Mouse (Mus musculus): Measurements from ENCODE around the gene Dclre1b. TPM values are rescaled to one million over a fixed set of nuclear protein-coding genes. Genes with fewer than 3 reads are reported as not detected.
A peak's percentile ranks its signal among the peaks of the same experiment; 100 is the strongest.
"Not testable (repeated sequence)": the region's sequence is repeated elsewhere in the genome, so short reads cannot be mapped to it uniquely, and the experiment has no call there.

The Dclre1b gene
- 1 to 10 TPM; 3.7 to 7.1 TPM for total RNA-seq (2021)
- long read RNA-seq, experiment 1, full-length matches to known transcripts = 3 of 5 reads
- long read RNA-seq, experiment 1, partial matches to known transcripts = 1 of 5 reads
- long read RNA-seq, experiment 1, other reads (novel, unspliced or antisense) = 1 of 5 reads
- long read RNA-seq, experiment 2, full-length matches to known transcripts = 4 of 5 reads
- long read RNA-seq, experiment 2, partial matches to known transcripts = 0 of 5 reads
- long read RNA-seq, experiment 2, other reads (novel, unspliced or antisense) = 1 of 5 reads

DNA sequence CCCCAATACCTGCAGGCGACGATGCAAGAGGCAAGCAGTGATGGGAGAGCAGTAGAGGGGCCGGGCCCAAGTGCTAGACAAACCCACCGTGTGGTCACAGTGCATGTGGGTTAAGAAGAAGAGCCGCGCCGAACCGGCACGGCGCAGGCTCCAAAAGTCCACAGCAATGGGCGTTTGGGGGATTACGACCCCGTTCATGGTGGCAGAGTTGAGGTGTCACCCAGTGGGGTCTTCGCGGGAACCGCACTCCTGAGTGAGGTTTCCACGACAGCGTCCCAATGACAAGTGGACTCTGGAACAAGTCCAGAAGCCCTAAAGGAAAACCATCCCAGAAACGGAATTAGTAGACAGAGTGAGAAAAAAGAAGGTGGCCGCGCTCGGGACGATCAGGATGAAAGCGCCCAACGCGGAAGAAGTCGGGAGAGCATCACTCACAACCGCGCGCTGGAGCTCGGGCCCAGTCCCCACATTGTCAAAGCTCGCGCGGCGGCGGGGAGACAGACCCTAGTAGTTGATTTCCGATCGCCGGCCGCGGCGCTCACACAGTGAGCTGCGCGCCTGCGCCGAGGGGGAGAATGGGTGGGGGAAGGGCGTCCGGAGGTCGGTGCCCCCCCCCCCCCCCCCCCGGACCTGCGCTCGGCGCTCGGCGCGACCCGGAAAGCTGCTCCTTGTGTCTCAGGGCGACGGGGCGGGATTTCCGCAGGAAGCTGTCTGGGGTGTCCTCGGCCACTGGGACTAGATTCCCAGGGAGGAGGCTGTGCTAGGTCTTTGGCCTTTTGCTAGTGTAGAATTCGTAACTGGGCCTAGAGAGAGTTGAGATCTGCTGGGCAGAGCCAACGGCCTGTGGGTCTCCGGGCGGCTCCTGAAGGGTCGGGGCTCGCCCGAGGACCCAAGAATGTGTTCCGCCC is at the start of gene Dclre1b, which contains the start of the genes Ap4b1 and Gm43064:
Dclre1b (minus strand) TSS at position 554 of the 908 bp plus-strand sequence.
Ap4b1 (plus strand) TSS at position 630 of the 908 bp plus-strand sequence.
Gm43064 (plus strand) TSS at position 683 of the 908 bp plus-strand sequence.
- peak; percentile 94 for DNase-seq
- intact Hi-C loops (cut with DNase I; ENCODE audit: low total_unique reads) = no loop called here

DNA sequence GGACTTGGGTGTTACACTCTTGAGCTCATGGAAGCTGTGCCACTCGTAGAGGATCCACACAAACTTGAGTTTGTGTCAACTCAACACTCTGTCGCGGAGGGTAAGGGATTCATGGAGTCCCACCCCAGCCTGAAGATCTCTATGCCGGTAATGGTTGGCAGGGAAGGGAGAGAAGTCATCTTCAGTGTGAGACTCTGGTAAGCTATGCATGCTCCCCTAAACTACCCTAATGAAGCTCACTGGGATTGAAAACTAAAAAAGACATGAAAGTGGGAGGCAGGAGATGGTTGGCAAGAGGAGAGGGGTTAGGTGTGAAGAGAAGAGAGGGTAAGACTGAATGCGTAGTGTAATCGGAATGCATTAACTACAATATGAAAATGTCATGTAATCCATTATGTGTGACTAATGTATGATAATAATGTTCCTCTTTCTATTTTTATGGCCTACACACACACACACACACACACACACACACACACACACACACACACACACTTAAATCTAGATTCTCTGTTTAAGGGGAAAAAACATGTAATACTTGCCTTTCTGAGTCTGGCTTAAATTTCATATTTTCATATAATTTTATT is 48.8 kb upstream of the Dclre1b start:
- intact Hi-C loops (cut with DNase I; ENCODE audit: low total_unique reads) = no loop called here
- DNase-seq = no peak

DNA sequence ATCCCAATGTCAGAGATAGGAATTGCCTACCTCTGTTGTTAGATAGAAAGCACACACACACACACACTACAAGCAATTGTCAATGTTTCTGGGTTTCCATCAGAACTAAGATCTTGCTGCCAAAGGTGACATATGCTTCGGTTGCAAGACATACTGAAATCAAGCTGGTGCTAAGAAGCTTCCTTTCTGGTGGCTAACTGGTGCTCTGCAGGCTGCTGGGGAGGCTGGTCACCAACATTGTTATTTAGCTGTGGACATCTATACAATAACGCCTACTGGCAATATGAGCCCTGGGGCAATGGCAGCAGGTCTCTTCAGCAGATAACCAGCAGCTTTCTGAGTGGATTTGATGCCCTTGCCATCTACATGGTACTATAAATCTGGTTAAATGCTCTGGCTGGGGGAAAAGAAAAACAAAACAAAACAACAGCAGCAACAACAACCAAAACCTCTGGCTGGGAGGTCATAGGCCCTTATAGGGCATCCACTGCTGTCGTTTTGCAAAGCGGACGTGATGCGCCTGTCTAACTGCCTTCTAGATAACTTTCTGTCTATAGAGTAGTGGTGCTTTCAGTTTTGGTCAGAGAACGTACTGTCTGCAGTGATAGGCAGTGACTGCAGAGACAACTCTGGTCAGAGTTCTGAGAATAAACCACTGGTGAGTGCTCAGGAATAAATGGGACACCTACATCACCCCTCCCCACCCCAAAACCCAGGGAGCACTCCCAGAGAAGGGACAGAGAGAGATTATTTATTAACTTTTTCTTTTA is 48.0 kb upstream of the Dclre1b start:
- DNase-seq = no peak
- intact Hi-C loops (cut with DNase I; ENCODE audit: low total_unique reads) = no loop called here

GRCm38 (mm10) chr3:103853804-103854203 is 44.6 kb upstream of the Dclre1b start:
- intact Hi-C loops (cut with DNase I; ENCODE audit: low total_unique reads) = no loop called here
- DNase-seq = no peak

GRCm38 (mm10) chr3:103852565-103853299 is 43.5 kb upstream of the Dclre1b start:
- peak; percentile 19 for DNase-seq
- intact Hi-C loops (cut with DNase I; ENCODE audit: low total_unique reads) = no loop called here

DNA sequence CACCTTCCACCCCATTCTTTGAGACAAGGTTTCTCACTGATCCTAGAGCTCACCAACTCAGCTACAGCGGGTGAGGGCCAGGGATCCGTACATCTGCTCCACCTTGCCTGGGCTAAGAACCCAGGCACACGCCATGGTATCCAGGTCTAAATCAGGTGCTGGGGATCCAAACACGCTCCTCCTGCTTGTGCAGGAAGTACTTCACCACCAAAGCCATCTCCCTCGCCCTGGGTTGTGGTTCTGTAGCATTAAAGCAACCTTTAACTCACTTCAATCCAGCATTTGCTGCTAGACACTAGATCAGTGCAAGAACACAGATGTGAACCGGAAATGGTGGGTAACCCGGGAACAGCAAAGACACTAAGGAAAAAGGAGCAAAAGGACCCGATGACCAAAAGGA is 42.6 kb upstream of the Dclre1b start:
- intact Hi-C loops (cut with DNase I; ENCODE audit: low total_unique reads) = no loop called here
- no peak for DNase-seq

DNA sequence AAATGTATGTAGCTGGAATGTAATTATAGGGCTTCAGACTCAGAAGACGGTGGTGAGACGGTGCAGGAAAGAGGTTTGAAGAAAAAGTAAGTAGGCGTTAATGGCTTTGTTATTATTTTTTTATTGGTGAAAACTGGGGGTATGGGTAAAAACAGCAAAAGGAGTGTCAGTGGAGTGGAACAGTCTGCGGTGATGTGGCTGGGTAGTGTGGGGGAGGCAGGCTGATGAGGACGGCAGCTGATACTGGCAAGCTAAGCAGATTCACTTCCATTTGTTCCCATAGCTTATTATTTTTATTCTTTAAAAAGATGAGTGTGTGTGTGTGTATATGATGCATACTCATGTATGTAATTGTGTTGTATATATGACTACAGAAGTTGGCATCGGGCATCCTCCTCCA is 42.2 kb upstream of the Dclre1b start:
- intact Hi-C loops (cut with DNase I; ENCODE audit: low total_unique reads) = no loop called here
- no peak for DNase-seq

- intact Hi-C loops (cut with DNase I; ENCODE audit: low total_unique reads) = no loop called here
- DNase-seq = no peak
Observed at GRCm38 (mm10) chr3:103850644-103851363, 41.6 kb upstream of the Dclre1b start.

DNA sequence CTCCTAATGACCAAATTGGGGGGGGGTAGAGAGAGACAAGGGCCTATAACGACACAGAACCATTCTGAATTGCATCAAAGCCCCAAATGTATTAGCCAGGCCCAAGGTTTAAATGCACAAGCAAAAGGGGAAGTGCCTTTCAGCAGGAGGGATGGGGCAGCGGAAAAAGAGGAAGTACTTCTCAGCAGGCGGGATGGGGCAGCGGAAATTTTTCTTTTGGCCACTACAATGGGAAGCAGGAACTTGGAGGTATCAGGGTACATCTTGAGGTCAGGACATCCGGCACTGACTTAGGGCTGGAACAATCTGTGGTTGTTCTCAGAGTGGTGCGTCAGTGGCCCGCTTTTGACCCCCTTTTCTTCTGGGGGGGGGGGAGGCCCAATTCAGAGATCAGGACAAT is 31.7 kb upstream of the Dclre1b start:
- DNase-seq; intact Hi-C loops (cut with DNase I; ENCODE audit: low total_unique reads): not testable (repeated sequence)

DNA sequence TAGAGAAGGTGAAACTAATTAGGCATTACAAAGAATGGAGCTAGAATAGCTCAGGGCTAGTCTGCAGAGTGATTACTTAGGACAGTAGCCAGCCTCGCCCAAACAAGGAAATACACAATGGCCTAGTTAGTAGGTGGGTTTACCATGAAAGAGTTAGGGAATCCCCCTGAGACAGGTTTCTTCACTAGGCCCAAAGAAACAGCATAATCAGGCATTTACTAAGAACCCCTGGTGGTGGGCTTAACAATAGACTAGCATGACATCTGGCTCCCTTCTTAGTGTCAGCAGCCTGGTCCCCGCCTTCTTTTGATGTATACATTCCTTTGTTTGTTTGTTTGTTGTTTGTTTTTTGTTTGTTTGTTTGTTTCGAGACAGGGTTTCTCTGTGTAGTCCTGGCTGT is 31.0 kb upstream of the Dclre1b start:
- DNase-seq; intact Hi-C loops (cut with DNase I; ENCODE audit: low total_unique reads): not testable (repeated sequence)

DNA sequence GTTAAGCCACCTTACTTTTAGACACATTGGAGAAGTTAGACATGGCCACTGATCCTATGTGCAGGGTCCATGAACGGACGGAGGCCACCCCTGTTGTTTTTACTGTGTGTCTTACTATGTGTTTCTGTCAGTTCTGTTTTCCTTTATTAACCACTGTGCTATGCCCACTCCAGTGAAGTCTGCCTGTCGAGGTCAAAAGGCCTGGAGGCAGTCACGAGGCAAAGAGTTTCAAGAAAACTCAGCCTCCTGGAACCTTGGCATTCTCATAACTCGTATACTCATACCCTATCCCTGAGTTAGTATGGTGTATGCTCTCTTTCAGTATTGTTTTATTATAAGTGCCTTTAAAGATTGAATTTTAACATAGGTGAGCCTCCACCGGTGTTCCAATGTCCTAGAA is 30.5 kb upstream of the Dclre1b start:
- intact Hi-C loops (cut with DNase I; ENCODE audit: low total_unique reads) = no loop called here
- no peak for DNase-seq

- DNase-seq = no peak
- intact Hi-C loops (cut with DNase I; ENCODE audit: low total_unique reads) = no loop called here
Observed at GRCm38 (mm10) chr3:103836453-103836852, 27.2 kb upstream of the Dclre1b start.

GRCm38 (mm10) chr3:103835951-103836310 is 26.7 kb upstream of the Dclre1b start:
- intact Hi-C loops (cut with DNase I; ENCODE audit: low total_unique reads) = no loop called here
- DNase-seq = no peak

GRCm38 (mm10) chr3:103835272-103835950 is 26.2 kb upstream of the Dclre1b start:
- intact Hi-C loops (cut with DNase I; ENCODE audit: low total_unique reads) = no loop called here
- no peak for DNase-seq

- intact Hi-C loops (cut with DNase I; ENCODE audit: low total_unique reads) = no loop called here
- no peak for DNase-seq
Observed at GRCm38 (mm10) chr3:103834001-103834400, 24.8 kb upstream of the Dclre1b start.

DNA sequence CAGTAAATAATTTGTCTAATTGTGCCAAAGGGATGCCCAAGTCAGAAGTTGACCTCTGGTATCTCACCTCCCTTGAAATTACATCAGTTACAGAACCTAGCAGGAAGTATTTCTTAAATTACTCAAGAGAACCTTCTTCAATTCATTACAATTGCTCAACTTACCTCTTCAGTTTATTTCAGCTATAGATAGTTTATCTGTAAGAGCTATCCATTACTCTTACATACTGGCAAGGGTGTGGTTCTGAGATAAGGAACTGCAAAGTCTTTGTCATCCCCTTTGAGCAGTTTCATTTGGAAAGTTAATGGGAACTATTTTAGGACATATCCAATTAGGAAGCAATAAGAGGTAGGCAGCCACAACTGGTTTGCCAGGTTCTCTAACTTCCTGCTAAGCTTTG is 23.2 kb upstream of the Dclre1b start, which contains the start of gene Bcl2l15:
Bcl2l15 (plus strand) TSS at position 176 of the 400 bp plus-strand sequence.
- DNase-seq = no peak
- intact Hi-C loops (cut with DNase I; ENCODE audit: low total_unique reads) = no loop called here

DNA sequence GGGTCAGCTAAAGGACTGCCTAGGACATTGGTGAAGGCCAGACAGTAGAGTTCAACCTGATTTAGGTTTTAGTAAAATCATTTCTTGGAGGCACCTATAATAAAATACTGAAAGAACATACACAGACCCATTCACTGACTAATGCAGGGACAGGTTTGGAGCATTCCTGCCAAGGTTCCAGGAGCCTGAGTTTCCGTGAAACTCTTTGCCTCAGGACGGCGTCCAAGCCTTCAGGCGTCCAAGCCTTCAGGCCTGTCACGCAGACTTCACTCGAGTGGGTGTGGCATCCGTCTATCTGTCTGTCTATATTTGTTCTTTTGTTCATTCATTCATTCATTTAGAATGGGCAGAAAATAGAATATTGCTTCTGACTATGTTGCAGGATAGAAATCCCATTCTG is 21.9 kb upstream of the Dclre1b start:
- intact Hi-C loops (cut with DNase I; ENCODE audit: low total_unique reads) = no loop called here
- DNase-seq = no peak

- DNase-seq; intact Hi-C loops (cut with DNase I; ENCODE audit: low total_unique reads): not testable (repeated sequence)
Observed at GRCm38 (mm10) chr3:103830681-103831080, 21.4 kb upstream of the Dclre1b start.

Data from gastrocnemius, postnatal 14 days (tissue).